In genomic region chr2:27118452-27118851, GRCm38 (mm10) we compare ENCODE assay signal across 17 mouse cellular contexts. TPM values are rescaled to one million over a fixed set of nuclear protein-coding genes. Genes with fewer than 3 reads are reported as not detected.
"Had no signal": no experiment of that assay in that cellular context is flagged by ENCODE, and none has a peak within 500 bp of the region (broad histone marks: within the 10 kb centered on the region; RNA-seq: fewer than 3 reads in every experiment).

No protein-coding gene starts in this region.

- H3K27ac ChIP-seq: kidney, postnatal 0 days; liver, embryonic 15.5 days; lung, embryonic 15.5 days; neural tube, embryonic 12.5 days; stomach, postnatal 0 days had no signal

- H3K9ac ChIP-seq: liver, embryonic 15.5 days; lung, embryonic 15.5 days; neural tube, embryonic 12.5 days had no signal

- H3K4me3 ChIP-seq: liver, embryonic 15.5 days; lung, embryonic 15.5 days; midbrain, embryonic 10.5 days; myocyte; neural tube, embryonic 12.5 days had no signal

- H3K4me2 ChIP-seq: liver, embryonic 11.5 days; liver, embryonic 15.5 days; lung, embryonic 15.5 days; neural tube, embryonic 12.5 days had no signal

- DNase-seq: kidney, adult 11 months; kidney, adult 9 months; kidney, postnatal 36 days; left cerebral cortex, postnatal 4 days; midbrain, embryonic 14.5 days; thymus, postnatal 14 days had no signal

- H3K27me3 ChIP-seq: lung, embryonic 15.5 days; neural tube, embryonic 12.5 days had no signal

- H3K4me1 ChIP-seq: liver, embryonic 15.5 days had no signal

- H3K36me3 ChIP-seq: liver, embryonic 15.5 days; lung, embryonic 15.5 days; midbrain, embryonic 10.5 days; neural tube, embryonic 12.5 days had no signal

- H3K9me3 ChIP-seq: liver, embryonic 15.5 days; lung, embryonic 15.5 days; midbrain, embryonic 10.5 days; neural tube, embryonic 12.5 days had no signal

RNA-seq across cellular contexts. Expression of gene Fam163b, which starts 23.8 kb away (rescaled TPM):
- total RNA-seq: megakaryocyte, adult 5-6 weeks; neutrophil, adult 5-6 weeks had no signal
- polyA plus RNA-seq: kidney, postnatal 0 days; liver, embryonic 15.5 days had no signal

RNA-seq across cellular contexts. Expression of gene Adamtsl2, which starts 39.3 kb away (rescaled TPM):
- total RNA-seq: megakaryocyte, adult 5-6 weeks; neutrophil, adult 5-6 weeks had no signal

RNA-seq across cellular contexts. Expression of gene Mymk, which starts 46.5 kb away (rescaled TPM):
- total RNA-seq: megakaryocyte, adult 5-6 weeks; neutrophil, adult 5-6 weeks had no signal
- polyA plus RNA-seq: kidney, postnatal 0 days; midbrain, embryonic 10.5 days; midbrain, embryonic 14.5 days; urinary bladder, adult 2 months had no signal

RNA-seq across cellular contexts. Expression of gene Dbh, which starts 46.6 kb away (rescaled TPM):
- total RNA-seq: megakaryocyte, adult 5-6 weeks; neutrophil, adult 5-6 weeks had no signal
